Mouse (Mus musculus) intestine, postnatal 0 days (tissue): ENCODE results near the gene Vmn1r143. TPM values are rescaled to one million over a fixed set of nuclear protein-coding genes. Genes with fewer than 3 reads are reported as not detected.
"Not testable (repeated sequence)": the region's sequence is repeated elsewhere in the genome, so short reads cannot be mapped to it uniquely, and the experiment has no call there.

ENCODE experiments used
- ATAC-seq: fragments of 200-750 bp; cut with Nextera tagmentation; 2 replicates; pipeline ENCODE4 v1.8.0; 2017; ENCODE audit warnings: mild to moderate bottlenecking, moderate TSS enrichment, moderate library complexity
- H3K27ac ChIP-seq: fragments of 300-500 bp; sonication (generic); 2 replicates; pipeline ENCODE4 v1.5.1; 2014; ENCODE audit warnings: mild to moderate bottlenecking, low read depth, low read length, moderate library complexity
- H3K27me3 ChIP-seq: fragments of 300-500 bp; sonication (generic); replicated peaks from 2 replicates; pipeline ENCODE4 v1.6.1; 2014; ENCODE audit warnings: low read length, mixed read lengths; ENCODE audit not compliant: control insufficient read depth, insufficient read depth
- H3K36me3 ChIP-seq: fragments of 300-500 bp; sonication (generic); 2 replicates; pipeline ENCODE4 v1.6.1; 2014; ENCODE audit warnings: mild to moderate bottlenecking, moderate library complexity; ENCODE audit not compliant: control insufficient read depth, insufficient read depth
- H3K4me1 ChIP-seq: fragments of 300-500 bp; sonication (generic); replicated peaks from 2 replicates; pipeline ENCODE4 v1.6.1; 2014; ENCODE audit warnings: antibody characterized with exemption, low read length, mixed read lengths; ENCODE audit not compliant: control insufficient read depth, insufficient read depth
- H3K4me2 ChIP-seq: fragments of 300-500 bp; sonication (generic); replicated peaks from 2 replicates; pipeline ENCODE4 v1.6.1; 2014; ENCODE audit warnings: low read depth, mild to moderate bottlenecking, moderate library complexity
- H3K4me3 ChIP-seq: fragments of 300-500 bp; sonication (generic); 2 replicates; pipeline ENCODE4 v1.5.1; 2014; ENCODE audit warnings: low read depth, low read length
- H3K9ac ChIP-seq: fragments of 300-500 bp; sonication (generic); 2 replicates; pipeline ENCODE4 v1.6.1; 2014; ENCODE audit warnings: mild to moderate bottlenecking, low read depth, low read length
- H3K9me3 ChIP-seq: fragments of 300-500 bp; sonication (generic); 2 replicates; pipeline ENCODE4 v1.6.1; 2016; ENCODE audit warnings: mixed run types; ENCODE audit not compliant: control insufficient read depth
- WGBS: fragments of 180-500 bp; shearing (Covaris S2); extraction: QIAGEN DNeasy Blood & Tissue Kit; methylation state at CpG from one replicate; pipeline ENCODE4 v1.1.7; 2014; 5-methylcytosine and 5-hydroxymethylcytosine counted together
- polyA plus RNA-seq: library from polyadenylated mRNA; unstranded; fragments of >200 nt; fragmentation: Nextera tagmentation; extraction: Ambion mirVana; gene quantifications from 2 replicates; pipeline ENCODE4 v1.2.1, GENCODE M21; 2015

The Vmn1r143 gene
- not detected in 2 replicates for polyA plus RNA-seq

- not testable (repeated sequence) for H3K36me3 ChIP-seq, ATAC-seq, H3K4me3 ChIP-seq, H3K4me1 ChIP-seq, H3K9ac ChIP-seq, H3K27ac ChIP-seq, H3K4me2 ChIP-seq, H3K27me3 ChIP-seq, H3K9me3 ChIP-seq
- no CpG with 5 or more reads among the region's 3 CpGs for WGBS
These were observed at the start of gene Vmn1r143 for GRCm38 (mm10) chr7:22189077-22189476. Gene Vmn1r143 (plus strand): TSS chr7:22189377.

DNA sequence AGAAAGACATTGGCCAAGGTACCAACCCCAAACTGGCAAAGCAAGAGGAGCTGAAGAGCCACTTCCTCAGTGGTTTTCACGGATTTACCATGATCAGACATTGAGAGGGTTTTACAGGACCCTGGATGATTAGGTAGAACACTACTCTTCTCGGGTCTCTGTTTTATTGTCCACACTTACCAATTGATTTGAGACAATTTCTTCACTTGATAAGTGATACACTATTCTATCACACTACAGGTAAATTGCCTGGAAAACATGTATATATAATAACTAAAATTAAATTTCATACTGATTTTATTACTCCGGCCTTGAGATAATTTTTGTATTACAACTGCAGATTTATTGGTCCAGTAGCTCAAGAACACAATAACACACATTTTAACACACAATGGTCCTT lies 25.2 kb upstream of the Vmn1r143 start, which contains the start of gene Vmn1r142:
Vmn1r142 (minus strand) TSS at position 101 of the 400 bp plus-strand sequence.
- H3K27ac ChIP-seq, H3K4me3 ChIP-seq, H3K4me2 ChIP-seq, H3K4me1 ChIP-seq, H3K36me3 ChIP-seq, ATAC-seq, H3K27me3 ChIP-seq, H3K9ac ChIP-seq, H3K9me3 ChIP-seq: not testable (repeated sequence)
- no CpG with 5 or more reads among the region's 3 CpGs for WGBS

- H3K4me2 ChIP-seq, H3K9me3 ChIP-seq, H3K27me3 ChIP-seq, H3K4me1 ChIP-seq, H3K27ac ChIP-seq, ATAC-seq, H3K36me3 ChIP-seq, H3K9ac ChIP-seq, H3K4me3 ChIP-seq: not testable (repeated sequence)
- WGBS = no CpG with 5 or more reads among the region's 2 CpGs
These were observed 12.0 kb downstream of the Vmn1r143 start, which contains the start of gene Gm8653 for GRCm38 (mm10) chr7:22201164-22201563. Gene Gm8653 (minus strand): TSS chr7:22201264.

GRCm38 (mm10) chr7:22229384-22229783 lies 40.2 kb downstream of the Vmn1r143 start, which contains the start of gene Gm8453:
Gene Gm8453 (minus strand): TSS chr7:22229484.
- WGBS = 23% methylated on average over 1 of the region's 2 CpGs
- not testable (repeated sequence) for H3K9ac ChIP-seq, H3K4me2 ChIP-seq, H3K27ac ChIP-seq, H3K9me3 ChIP-seq, H3K4me1 ChIP-seq, H3K27me3 ChIP-seq, H3K4me3 ChIP-seq, H3K36me3 ChIP-seq, ATAC-seq

Other genes with a start within 250 kb of the Vmn1r143 start
- gene Vmn1r137, start 194.8 kb upstream of the Vmn1r143 start, polyA plus RNA-seq = not detected in 2 replicates
- gene Vmn1r138, start 160.5 kb upstream of the Vmn1r143 start, polyA plus RNA-seq = not detected in 2 replicates
- gene Gm6176, start 133.1 kb upstream of the Vmn1r143 start, polyA plus RNA-seq = not detected in 2 replicates
- not detected in 2 replicates for gene Vmn1r139, start 120.3 kb upstream of the Vmn1r143 start, polyA plus RNA-seq
- not detected in 2 replicates for gene Gm16451, start 71.1 kb upstream of the Vmn1r143 start, polyA plus RNA-seq
- gene Gm10666, start 54.6 kb upstream of the Vmn1r143 start, polyA plus RNA-seq = not detected in 2 replicates
- gene Vmn1r142, start 25.3 kb upstream of the Vmn1r143 start, polyA plus RNA-seq = not detected in 2 replicates
- gene Gm8653, start 11.9 kb downstream of the Vmn1r143 start, polyA plus RNA-seq = not detected in 2 replicates
- gene Gm8453, start 40.1 kb downstream of the Vmn1r143 start, polyA plus RNA-seq = not detected in 2 replicates
- gene Gm4187, start 140.3 kb downstream of the Vmn1r143 start, polyA plus RNA-seq = not detected in 2 replicates
- gene Gm8660, start 181.7 kb downstream of the Vmn1r143 start, polyA plus RNA-seq = not detected in 2 replicates
- not detected in 2 replicates for gene Vmn1r148, start 224.2 kb downstream of the Vmn1r143 start, polyA plus RNA-seq
- not detected in 2 replicates for gene Vmn1r149, start 248.9 kb downstream of the Vmn1r143 start, polyA plus RNA-seq